Mouse (Mus musculus): Measurements from ENCODE around the gene Fam217b. TPM values are rescaled to one million over a fixed set of nuclear protein-coding genes. Genes with fewer than 3 reads are reported as not detected.

Fam217b gene
- 0.61 and 0.90 TPM in 2 replicates for polyA plus RNA-seq (2015; fragmentation: Nextera tagmentation; extraction: Ambion mirVana)

DNA sequence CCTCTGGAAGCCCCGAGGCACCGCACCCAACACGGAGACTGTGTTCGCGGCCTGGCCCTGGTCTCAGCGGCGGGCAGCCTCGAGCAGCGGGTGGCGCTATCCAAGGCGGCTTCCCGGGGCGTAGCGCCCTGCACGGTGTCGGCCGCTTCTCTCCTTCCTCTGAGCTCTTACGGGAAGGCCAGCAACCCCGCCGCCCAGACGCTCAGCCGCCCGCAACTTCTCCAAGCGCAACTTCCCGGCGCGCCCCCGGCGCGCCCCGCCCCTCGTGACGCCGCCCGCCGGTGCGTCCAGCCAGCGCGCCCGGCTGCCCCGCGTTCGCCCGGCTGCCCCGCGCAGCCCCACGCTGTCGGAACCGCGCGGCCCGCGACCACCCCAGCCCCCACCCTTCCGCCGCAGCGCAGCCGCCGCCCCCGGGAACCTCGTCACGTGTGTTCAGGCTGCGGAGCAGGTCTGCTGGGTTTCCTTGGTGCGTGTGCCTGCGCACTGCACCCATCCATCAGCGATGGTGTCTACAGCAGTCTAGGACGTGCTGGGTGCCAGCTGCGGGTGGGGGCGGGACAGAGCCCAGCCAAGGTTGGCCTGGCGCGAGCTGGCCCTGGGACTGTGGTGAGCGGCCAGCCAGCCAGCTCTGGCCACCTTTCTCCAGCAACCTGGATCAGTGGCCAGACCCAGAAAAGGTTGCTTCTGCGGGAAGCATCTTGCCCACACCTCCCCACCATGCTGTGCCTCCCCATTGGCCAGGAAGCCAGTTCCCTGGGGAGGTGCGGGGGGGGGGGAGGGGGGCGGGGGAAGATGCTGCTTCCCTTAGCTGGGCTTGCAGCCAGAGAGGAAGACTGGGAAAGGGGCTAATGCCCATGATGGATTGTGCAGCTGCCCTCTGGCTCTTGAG, at the start of gene Fam217b, which contains the start of gene Ppp1r3d:
TSS of gene Fam217b (plus strand) at position 264 of the 889 bp plus-strand sequence.
TSS of gene Ppp1r3d (minus strand) at position 212 of the 889 bp plus-strand sequence.
- no peaks in the 10 kb centered on the region for H3K9me3 ChIP-seq (replicated peaks)
- H3K4me2 ChIP-seq = peak within 1 kb of the TSS; percentile 70
- peak; percentile 44 for ATAC-seq (ENCODE audit: insufficient read depth)
- peaks cover 36% of the 10 kb centered on the region for H3K27me3 ChIP-seq
- H3K27ac ChIP-seq (replicated peaks) = no peak within 1 kb of the TSS
- H3K9ac ChIP-seq = no peak within 1 kb of the TSS
- H3K36me3 ChIP-seq (replicated peaks) = peaks cover 6% of the 10 kb centered on the region; the same call in 1 of the 2 replicates
- H3K4me1 ChIP-seq (replicated peaks) = peaks cover 27% of the 10 kb centered on the region
- H3K4me3 ChIP-seq (replicated peaks) = peak within 1 kb of the TSS; percentile 55
- 1% methylated on average over 66 of the region's 74 CpGs for WGBS (ENCODE audit: insufficient replicate concordance)

DNA sequence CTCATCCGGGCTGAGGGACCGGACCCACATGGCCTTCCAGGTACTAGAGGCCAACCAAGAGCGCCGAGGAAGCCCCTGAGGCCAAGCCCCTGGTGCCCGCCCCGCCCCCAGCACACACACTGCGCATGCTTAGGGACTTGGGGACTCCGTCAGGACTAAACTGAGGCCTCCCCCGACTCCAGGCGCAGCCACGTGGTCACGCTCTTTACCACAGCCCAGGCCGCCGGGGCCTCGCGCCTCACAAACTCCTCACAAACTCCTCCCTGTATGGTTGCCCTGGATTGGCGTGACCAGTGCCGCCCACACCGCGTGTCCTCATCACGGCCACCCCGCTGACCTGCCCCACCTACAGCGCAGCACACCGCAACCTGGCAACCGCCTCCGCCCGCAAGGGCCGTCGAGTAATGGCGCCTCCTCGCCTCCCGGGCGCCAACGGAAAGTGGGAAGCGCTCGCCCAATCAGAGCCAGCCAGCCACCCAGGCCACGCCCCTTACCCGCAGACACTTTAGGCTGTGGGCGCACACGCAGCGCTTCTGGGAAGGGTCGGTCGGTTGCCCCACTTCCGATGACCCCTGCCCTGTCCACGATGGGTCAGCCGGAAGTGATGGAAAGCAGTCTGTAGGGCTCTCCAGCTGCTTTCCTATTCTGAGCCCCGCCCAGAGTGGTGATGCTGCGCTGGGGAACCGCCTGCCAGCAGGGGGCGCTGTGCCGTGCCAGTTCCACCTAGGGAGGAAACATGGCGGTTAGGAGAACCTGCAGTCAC, 7.1 kb upstream of the Fam217b start, which contains the start of gene Sycp2:
TSS of gene Sycp2 (minus strand) at position 633 of the 763 bp plus-strand sequence.
- H3K36me3 ChIP-seq (replicated peaks) = no peaks in the 10 kb centered on the region
- H3K4me1 ChIP-seq (replicated peaks) = no peaks in the 10 kb centered on the region
- H3K9me3 ChIP-seq (replicated peaks) = no peaks in the 10 kb centered on the region
- H3K9ac ChIP-seq = no peak within 1 kb of the TSS
- no peak within 1 kb of the TSS for H3K4me3 ChIP-seq (replicated peaks)
- 0 out of 2 replicates have a peak, but pooled peaks cover 3% of the 10 kb centered on the region for H3K27me3 ChIP-seq
- H3K27ac ChIP-seq (replicated peaks) = no peak within 1 kb of the TSS
- H3K4me2 ChIP-seq = no peak within 1 kb of the TSS
- WGBS (ENCODE audit: insufficient replicate concordance) = 77% methylated on average over 52 of the region's 52 CpGs
- no peak for ATAC-seq (ENCODE audit: insufficient read depth)

DNA sequence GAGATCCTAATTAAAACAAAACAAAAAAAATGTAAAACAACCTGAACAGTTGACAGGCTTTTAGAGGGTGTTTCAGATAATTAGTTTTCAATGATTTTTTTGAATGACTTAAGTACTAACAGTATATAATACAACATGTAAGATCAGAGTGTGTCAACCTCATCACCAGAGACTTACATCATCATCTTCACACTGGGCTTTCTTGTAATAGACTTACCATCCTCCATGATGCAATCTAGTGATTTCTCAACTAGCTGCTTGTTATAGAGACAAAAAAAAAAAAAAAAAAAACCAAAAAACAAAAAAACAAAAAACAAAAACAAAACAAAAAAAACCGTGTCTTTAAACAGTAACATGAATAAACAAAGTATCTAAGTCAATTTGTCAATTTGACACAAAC, 5.3 kb upstream of the Fam217b start:
- H3K4me1 ChIP-seq (replicated peaks) = peaks cover 9% of the 10 kb centered on the region; the same call in 1 of the 2 replicates
- no peak overlapping the region for H3K9ac ChIP-seq
- no peaks in the 10 kb centered on the region for H3K9me3 ChIP-seq (replicated peaks)
- no peak overlapping the region for H3K4me2 ChIP-seq
- H3K27me3 ChIP-seq = peaks cover 19% of the 10 kb centered on the region
- no peaks in the 10 kb centered on the region for H3K36me3 ChIP-seq (replicated peaks)
- no peak overlapping the region for H3K27ac ChIP-seq (replicated peaks)
- no peak for ATAC-seq (ENCODE audit: insufficient read depth)
- no peak overlapping the region for H3K4me3 ChIP-seq (replicated peaks)
- 26% methylated on average over 1 of the region's 1 CpGs for WGBS (ENCODE audit: insufficient replicate concordance)

DNA sequence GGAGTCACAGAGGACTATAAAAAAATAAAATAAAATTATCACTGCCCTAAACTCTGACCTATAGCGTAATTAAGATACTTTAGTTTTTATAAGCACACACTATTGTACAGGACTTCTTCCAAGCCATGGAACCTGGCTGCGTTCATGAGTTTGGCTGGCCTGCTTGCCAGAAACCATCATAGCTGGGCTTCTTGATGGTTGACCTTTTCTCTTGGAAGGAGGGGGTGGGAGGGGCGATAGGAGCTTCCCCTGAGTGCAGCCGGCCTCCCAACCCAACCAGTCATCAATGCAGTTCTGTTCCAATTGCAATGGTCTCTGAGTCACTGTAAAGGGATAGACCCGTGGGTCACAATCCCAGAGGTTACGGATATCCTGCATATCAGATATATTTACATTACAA, 4.0 kb upstream of the Fam217b start:
- H3K27me3 ChIP-seq = peaks cover 31% of the 10 kb centered on the region
- 60% methylated on average over 6 of the region's 6 CpGs for WGBS (ENCODE audit: insufficient replicate concordance)
- H3K4me2 ChIP-seq = no peak overlapping the region
- ATAC-seq (ENCODE audit: insufficient read depth) = no peak
- no peak overlapping the region for H3K9ac ChIP-seq
- H3K36me3 ChIP-seq (replicated peaks) = no peaks in the 10 kb centered on the region
- H3K4me3 ChIP-seq (replicated peaks) = no peak overlapping the region
- no peaks in the 10 kb centered on the region for H3K9me3 ChIP-seq (replicated peaks)
- H3K4me1 ChIP-seq (replicated peaks) = peaks cover 17% of the 10 kb centered on the region
- H3K27ac ChIP-seq (replicated peaks) = no peak overlapping the region

DNA sequence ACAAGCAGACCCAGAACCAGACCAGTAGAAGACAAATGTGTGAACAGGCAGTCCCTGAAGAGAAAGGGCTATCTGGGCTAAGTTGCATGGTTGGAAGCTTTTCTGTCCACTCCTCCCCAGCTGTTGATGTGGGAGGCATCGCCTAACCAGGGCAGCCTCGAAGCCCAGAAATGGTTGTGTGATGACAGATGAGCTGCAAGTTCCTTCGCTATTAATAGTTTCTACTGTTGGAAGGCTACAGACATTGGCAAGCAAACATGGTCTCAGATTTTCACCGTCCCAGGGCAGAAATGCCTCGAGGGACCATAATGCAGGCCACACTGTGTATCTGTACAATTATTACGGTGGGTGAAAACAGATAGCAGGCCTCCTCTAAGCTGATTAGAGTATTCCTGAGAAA, 1.7 kb upstream of the Fam217b start:
- Histone ChIP-seq H3K4me1 (replicated peaks) (peaks cover 27% of the 10 kb centered on the region), H3K9ac (no peak overlapping the region), H3K9me3 (replicated peaks) (no peaks in the 10 kb centered on the region), H3K4me2 (no peak overlapping the region), H3K4me3 (replicated peaks) (no peak overlapping the region), H3K36me3 (replicated peaks) (no peaks in the 10 kb centered on the region), H3K27ac (replicated peaks) (no peak overlapping the region), H3K27me3 (peaks cover 36% of the 10 kb centered on the region)
- ATAC-seq (ENCODE audit: insufficient read depth) = no peak
- WGBS (ENCODE audit: insufficient replicate concordance) = 60% methylated on average over 6 of the region's 6 CpGs

DNA sequence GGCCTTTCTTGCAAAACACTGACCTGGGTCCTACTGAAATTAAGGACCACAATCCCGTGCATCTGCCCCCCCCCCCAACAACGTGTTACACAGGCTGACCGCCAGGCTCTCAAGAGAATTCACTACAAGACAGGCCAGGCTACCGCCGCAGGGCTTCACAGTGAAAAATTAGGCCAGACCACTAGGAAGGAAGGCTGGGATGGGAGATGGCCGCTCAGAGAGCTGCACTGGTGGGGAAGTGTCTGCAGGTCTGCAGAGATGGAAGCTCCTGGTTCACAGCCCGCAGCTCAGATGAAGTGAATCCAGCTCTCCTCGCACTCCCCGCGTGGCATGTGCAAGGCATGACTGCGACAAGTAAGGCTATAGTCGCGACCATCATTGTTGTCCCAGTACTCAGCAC, 1.2 kb upstream of the Fam217b start:
- 61% methylated on average over 13 of the region's 13 CpGs for WGBS (ENCODE audit: insufficient replicate concordance)
- Histone ChIP-seq H3K4me3 (replicated peaks) (no peak overlapping the region), H3K9me3 (replicated peaks) (no peaks in the 10 kb centered on the region)

DNA sequence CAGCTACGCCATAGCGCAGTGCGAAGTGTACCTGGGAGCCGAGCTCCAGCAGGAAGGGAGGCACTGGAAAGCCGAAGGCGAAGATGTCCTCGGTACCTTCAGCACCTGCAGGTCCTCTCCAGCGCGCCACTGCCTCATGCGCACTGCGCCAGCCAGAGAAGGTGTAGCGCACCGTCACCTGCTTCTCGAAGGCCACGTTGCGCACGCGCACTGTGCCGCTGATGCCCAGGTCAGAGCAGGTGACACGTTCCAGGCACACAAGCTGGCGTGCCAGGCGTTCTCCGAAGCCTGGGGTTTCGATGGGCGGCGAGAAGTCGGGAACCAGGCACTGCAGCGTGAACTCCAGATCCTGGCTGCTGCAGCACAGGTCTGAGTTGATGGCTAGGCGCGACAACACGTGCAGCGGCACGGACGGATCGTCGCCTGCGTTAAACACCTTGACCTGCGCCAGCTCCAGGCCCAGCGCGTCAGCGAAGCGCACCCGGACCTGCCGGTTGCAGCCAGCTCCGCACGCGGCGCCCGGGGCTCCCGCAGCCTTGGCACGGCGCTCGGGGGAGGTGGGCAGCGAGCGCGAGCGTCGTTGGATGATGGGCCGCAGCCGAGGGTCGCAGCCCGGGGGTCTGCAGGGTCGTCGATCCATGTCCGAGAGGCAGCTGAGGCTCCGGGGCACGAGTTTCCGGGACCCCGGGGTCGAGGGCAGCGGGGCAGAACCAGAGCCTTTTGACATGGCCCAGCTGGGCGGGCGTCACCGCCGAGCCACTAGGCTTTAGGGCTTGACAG, 653 bp upstream of the Fam217b start:
- WGBS (ENCODE audit: insufficient replicate concordance) = 17% methylated on average over 75 of the region's 75 CpGs
- Histone ChIP-seq H3K27ac (replicated peaks) (no peak overlapping the region), H3K4me1 (replicated peaks) (peaks cover 27% of the 10 kb centered on the region), H3K36me3 (replicated peaks) (peaks cover 6% of the 10 kb centered on the region; the same call in 1 of the 2 replicates), H3K4me2 (peak overlapping the region; percentile 70), H3K27me3 (peaks cover 36% of the 10 kb centered on the region), H3K9me3 (replicated peaks) (no peaks in the 10 kb centered on the region), H3K4me3 (replicated peaks) (peak overlapping the region; percentile 55), H3K9ac (no peak overlapping the region)
- no peak for ATAC-seq (ENCODE audit: insufficient read depth)

More for the DNA sequence above, 1.2 kb upstream of the Fam217b start:
- Histone ChIP-seq H3K36me3 (replicated peaks) (peaks cover 3% of the 10 kb centered on the region; the same call in 1 of the 2 replicates), H3K9ac (no peak overlapping the region), H3K4me1 (replicated peaks) (peaks cover 27% of the 10 kb centered on the region), H3K27me3 (peaks cover 36% of the 10 kb centered on the region), H3K27ac (replicated peaks) (no peak overlapping the region), H3K4me2 (0 out of 2 replicates have a peak overlapping the region, but pooled peaks have one; percentile 70)
- no peak for ATAC-seq (ENCODE audit: insufficient read depth)

DNA sequence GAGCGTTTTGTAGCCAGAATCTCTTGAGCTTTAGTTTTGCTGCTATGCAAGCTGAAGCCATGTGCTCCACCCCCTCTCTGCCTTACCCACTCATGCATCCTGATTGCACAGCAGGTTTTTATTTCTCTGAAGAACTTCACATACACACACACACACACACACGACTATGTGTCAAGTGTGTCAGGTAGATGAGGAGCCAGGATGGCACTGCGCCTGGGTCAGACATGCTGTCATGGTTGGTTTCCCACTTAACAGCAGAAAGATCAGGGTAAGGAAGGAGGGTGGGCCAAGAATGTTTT, 775 bp downstream of the Fam217b start:
- Histone ChIP-seq H3K4me2 (peak overlapping the region; percentile 70), H3K4me3 (replicated peaks) (peak overlapping the region; percentile 55; the same call in 1 of the 2 replicates), H3K27me3 (peaks cover 36% of the 10 kb centered on the region), H3K27ac (replicated peaks) (no peak overlapping the region), H3K9ac (no peak overlapping the region), H3K4me1 (replicated peaks) (peaks cover 27% of the 10 kb centered on the region), H3K36me3 (replicated peaks) (peaks cover 6% of the 10 kb centered on the region; the same call in 1 of the 2 replicates), H3K9me3 (replicated peaks) (no peaks in the 10 kb centered on the region)
- no peak for ATAC-seq (ENCODE audit: insufficient read depth)
- 44% methylated on average over 3 of the region's 3 CpGs for WGBS (ENCODE audit: insufficient replicate concordance)

DNA sequence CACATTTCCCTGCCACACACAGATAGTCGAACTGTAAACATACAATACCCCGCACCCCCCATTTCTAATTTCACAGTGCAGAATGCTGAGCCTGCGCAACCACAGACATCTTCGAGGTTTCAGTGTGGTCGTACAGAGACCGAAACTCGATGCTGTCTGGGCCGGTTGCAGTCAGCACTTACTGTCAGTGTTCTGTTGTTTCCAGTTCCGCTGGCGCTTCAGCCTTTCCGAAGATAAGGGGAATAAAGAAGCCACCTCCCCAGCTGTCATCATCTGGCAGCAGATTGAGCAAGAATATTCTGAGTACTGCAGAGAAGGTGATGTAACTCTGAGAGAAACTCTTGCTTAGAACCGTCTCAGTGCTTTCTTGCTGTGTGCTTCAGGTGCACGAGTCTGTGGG, 2.1 kb downstream of the Fam217b start:
- Histone ChIP-seq H3K9me3 (replicated peaks) (no peaks in the 10 kb centered on the region), H3K4me1 (replicated peaks) (peaks cover 27% of the 10 kb centered on the region), H3K27me3 (peaks cover 36% of the 10 kb centered on the region), H3K36me3 (replicated peaks) (peaks cover 6% of the 10 kb centered on the region; the same call in 1 of the 2 replicates), H3K4me2 (peak overlapping the region; percentile 32), H3K27ac (replicated peaks) (0 out of 2 replicates have a peak overlapping the region, but pooled peaks have one; percentile 14), H3K9ac (no peak overlapping the region), H3K4me3 (replicated peaks) (no peak overlapping the region)
- WGBS (ENCODE audit: insufficient replicate concordance) = 23% methylated on average over 13 of the region's 13 CpGs
- peak; percentile 32; the same call in 1 of the 2 replicates for ATAC-seq (ENCODE audit: insufficient read depth)

DNA sequence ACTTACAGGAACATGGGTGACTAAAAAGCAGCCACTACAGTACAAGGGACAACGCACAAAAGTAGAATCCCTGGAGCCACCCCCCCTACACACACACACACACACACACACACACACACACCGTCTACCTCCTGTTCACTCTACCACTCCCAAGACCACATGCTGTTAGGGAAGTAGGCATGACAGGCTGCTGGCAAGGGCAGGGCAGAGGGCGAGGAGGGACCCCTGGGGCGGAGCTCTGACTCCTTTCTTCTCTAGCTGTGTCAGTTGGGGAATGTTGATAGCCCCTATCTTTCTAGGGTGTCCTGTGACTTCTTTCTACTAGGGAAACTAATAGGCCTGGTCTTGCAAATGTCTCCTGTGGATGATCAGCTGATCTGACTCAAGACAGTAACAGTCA, 2.6 kb downstream of the Fam217b start:
- 25% methylated on average over 4 of the region's 4 CpGs for WGBS (ENCODE audit: insufficient replicate concordance)
- Histone ChIP-seq H3K27me3 (peaks cover 33% of the 10 kb centered on the region), H3K4me3 (replicated peaks) (no peak overlapping the region), H3K27ac (replicated peaks) (no peak overlapping the region), H3K36me3 (replicated peaks) (peaks cover 6% of the 10 kb centered on the region; the same call in 1 of the 2 replicates), H3K4me2 (no peak overlapping the region), H3K4me1 (replicated peaks) (peaks cover 27% of the 10 kb centered on the region), H3K9ac (no peak overlapping the region), H3K9me3 (replicated peaks) (no peaks in the 10 kb centered on the region)
- peak; percentile 27 for ATAC-seq (ENCODE audit: insufficient read depth)

Measured in liver, embryonic 15.5 days (tissue).